Mouse (Mus musculus): ENCODE results near the gene Fbxl21. TPM values are rescaled to one million over a fixed set of nuclear protein-coding genes. Genes with fewer than 3 reads are reported as not detected.

Gene Fbxl21
- polyA plus RNA-seq, 1 experiment, result 0.20 TPM

GRCm38 (mm10) chr13:56575074-56575473 lies 52.8 kb downstream of the Fbxl21 start:
- Histone ChIP-seq H3K4me3 (no peak overlapping the region), H3K27me3 (ENCODE audit: control insufficient read depth, insufficient read depth, insufficient read length) (no peaks in the 10 kb centered on the region), H3K4me2 (ENCODE audit: low read depth) (no peak overlapping the region), H3ac (ENCODE audit: control insufficient read depth, insufficient read length) (no peak overlapping the region), H3K36me3 (ENCODE audit: control insufficient read depth, insufficient read depth) (no peaks in the 10 kb centered on the region), H3K79me2 (ENCODE audit: control insufficient read depth, insufficient read depth) (no peaks in the 10 kb centered on the region)
- TF ChIP-seq POLR2A (IDR thresholded peaks at IDR 0.05; ENCODE audit: insufficient read length, low read depth) (no peak), TCF12 (IDR thresholded peaks at IDR 0.05; ENCODE audit: insufficient read depth, poor library complexity, severe bottlenecking) (no peak), POLR2AphosphoS2 (IDR thresholded peaks at IDR 0.05; ENCODE audit: insufficient read length, low read depth) (no peak), MYOD1 (IDR thresholded peaks at IDR 0.05; ENCODE audit: control insufficient read depth in 1 of 3, insufficient read length in 2 of 3, low read depth in 2 of 3) (no peak), USF1 (IDR thresholded peaks at IDR 0.05; ENCODE audit: low read depth) (no peak), TCF3 (IDR thresholded peaks at IDR 0.05; ENCODE audit: insufficient read length, low read depth) (no peak), MAX (IDR thresholded peaks at IDR 0.05; ENCODE audit: low read depth) (no peak), MYOG (IDR thresholded peaks at IDR 0.05; ENCODE audit: control insufficient read depth in 1 of 3, insufficient read depth in 1 of 3, insufficient read length in 2 of 3, low read depth in 2 of 3) (no peak), E2F4 (IDR thresholded peaks at IDR 0.05; ENCODE audit: insufficient read depth) (no peak), CEBPB (IDR thresholded peaks at IDR 0.05; ENCODE audit: insufficient read depth, poor library complexity, severe bottlenecking) (no peak), REST (IDR thresholded peaks at IDR 0.05; ENCODE audit: insufficient read depth, insufficient read length) (no peak), SRF (IDR thresholded peaks at IDR 0.05; ENCODE audit: control insufficient read depth, insufficient read length, low read depth) (no peak)

- H3K4me3 ChIP-seq, result no peak overlapping the region
- no peak overlapping the region for H3K4me2 ChIP-seq (ENCODE audit: low read depth)
- no peaks in the 10 kb centered on the region for H3K27me3 ChIP-seq (ENCODE audit: control insufficient read depth, insufficient read depth, insufficient read length)
- no peak overlapping the region for H3ac ChIP-seq (ENCODE audit: control insufficient read depth, insufficient read length)
- no peaks in the 10 kb centered on the region for H3K36me3 ChIP-seq (ENCODE audit: control insufficient read depth, insufficient read depth)
- TF ChIP-seq USF1 (IDR thresholded peaks at IDR 0.05; ENCODE audit: low read depth), result no peak
- H3K79me2 ChIP-seq (ENCODE audit: control insufficient read depth, insufficient read depth), result no peaks in the 10 kb centered on the region
Observed at GRCm38 (mm10) chr13:56575701-56576321, 53.5 kb downstream of the Fbxl21 start.

DNA sequence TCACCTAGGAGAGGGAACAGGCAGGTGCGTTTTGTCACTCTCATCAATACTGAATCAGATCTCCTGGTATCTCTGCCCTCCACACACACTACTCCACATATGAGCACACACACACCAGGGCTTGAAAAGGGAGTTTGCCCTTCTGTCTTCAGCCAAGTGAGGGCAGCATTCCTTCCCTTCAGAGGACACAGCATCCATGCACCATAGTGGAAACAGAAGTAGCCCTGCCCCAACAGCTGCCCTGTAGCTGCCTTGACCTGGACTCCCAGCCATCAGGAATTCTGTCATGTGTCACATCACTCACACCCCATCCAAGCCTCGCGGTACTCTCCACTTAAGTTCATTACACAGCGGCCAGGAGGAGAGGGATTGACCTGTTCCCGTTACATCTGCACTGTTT lies 55.8 kb downstream of the Fbxl21 start:
- Histone ChIP-seq H3K79me2 (ENCODE audit: control insufficient read depth, insufficient read depth) (no peaks in the 10 kb centered on the region), H3K4me2 (ENCODE audit: low read depth) (no peak overlapping the region), H3K27me3 (ENCODE audit: control insufficient read depth, insufficient read depth, insufficient read length) (no peaks in the 10 kb centered on the region), H3K4me3 (no peak overlapping the region), H3K36me3 (ENCODE audit: control insufficient read depth, insufficient read depth) (no peaks in the 10 kb centered on the region), H3ac (ENCODE audit: control insufficient read depth, insufficient read length) (no peak overlapping the region)
- TF ChIP-seq MYOG (IDR thresholded peaks at IDR 0.05; ENCODE audit: control insufficient read depth in 1 of 3, insufficient read depth in 1 of 3, insufficient read length in 2 of 3, low read depth in 2 of 3) (peak in 1 of 3 experiments; percentile 25), POLR2AphosphoS2 (IDR thresholded peaks at IDR 0.05; ENCODE audit: insufficient read length, low read depth) (no peak), MYOD1 (IDR thresholded peaks at IDR 0.05; ENCODE audit: control insufficient read depth in 1 of 3, insufficient read length in 2 of 3, low read depth in 2 of 3) (peak in 1 of 3 experiments; percentile 41)

DNA sequence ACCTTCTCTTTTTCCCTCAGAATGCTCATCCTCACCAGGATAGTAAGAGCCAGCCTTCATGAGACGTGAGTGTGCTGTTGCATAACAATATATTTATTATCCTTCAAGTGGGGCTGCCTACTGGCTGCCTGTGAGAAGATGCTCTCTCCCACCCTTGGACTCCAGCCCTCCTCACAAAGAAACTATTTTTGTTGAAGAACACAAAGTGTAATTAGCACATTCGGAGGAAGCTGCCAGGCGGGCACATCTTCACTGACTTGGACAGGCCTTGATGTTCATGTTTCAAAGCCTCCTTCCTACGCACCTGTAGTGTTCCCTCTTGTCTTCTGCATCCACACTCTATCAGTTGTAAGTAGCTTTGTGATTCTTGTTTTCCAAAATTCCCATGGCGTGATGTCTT lies 58.2 kb downstream of the Fbxl21 start:
- no peak overlapping the region for H3K4me2 ChIP-seq (ENCODE audit: low read depth)
- no peak overlapping the region for H3ac ChIP-seq (ENCODE audit: control insufficient read depth, insufficient read length)
- no peaks in the 10 kb centered on the region for H3K79me2 ChIP-seq (ENCODE audit: control insufficient read depth, insufficient read depth)
- no peak overlapping the region for H3K4me3 ChIP-seq
- H3K27me3 ChIP-seq (ENCODE audit: control insufficient read depth, insufficient read depth, insufficient read length), result no peaks in the 10 kb centered on the region
- TF ChIP-seq TCF3 (IDR thresholded peaks at IDR 0.05; ENCODE audit: insufficient read length, low read depth) (no peak), TCF12 (IDR thresholded peaks at IDR 0.05; ENCODE audit: insufficient read depth, poor library complexity, severe bottlenecking) (no peak), E2F4 (IDR thresholded peaks at IDR 0.05; ENCODE audit: insufficient read depth) (no peak), POLR2AphosphoS2 (IDR thresholded peaks at IDR 0.05; ENCODE audit: insufficient read length, low read depth) (no peak), USF1 (IDR thresholded peaks at IDR 0.05; ENCODE audit: low read depth) (no peak), SRF (IDR thresholded peaks at IDR 0.05; ENCODE audit: control insufficient read depth, insufficient read length, low read depth) (no peak), CEBPB (IDR thresholded peaks at IDR 0.05; ENCODE audit: insufficient read depth, poor library complexity, severe bottlenecking) (no peak), MYOG (IDR thresholded peaks at IDR 0.05; ENCODE audit: control insufficient read depth in 1 of 3, insufficient read depth in 1 of 3, insufficient read length in 2 of 3, low read depth in 2 of 3) (no peak), POLR2A (IDR thresholded peaks at IDR 0.05; ENCODE audit: insufficient read length, low read depth) (no peak), REST (IDR thresholded peaks at IDR 0.05; ENCODE audit: insufficient read depth, insufficient read length) (no peak), MAX (IDR thresholded peaks at IDR 0.05; ENCODE audit: low read depth) (no peak), MYOD1 (IDR thresholded peaks at IDR 0.05; ENCODE audit: control insufficient read depth in 1 of 3, insufficient read length in 2 of 3, low read depth in 2 of 3) (no peak)
- H3K36me3 ChIP-seq (ENCODE audit: control insufficient read depth, insufficient read depth), result no peaks in the 10 kb centered on the region

DNA sequence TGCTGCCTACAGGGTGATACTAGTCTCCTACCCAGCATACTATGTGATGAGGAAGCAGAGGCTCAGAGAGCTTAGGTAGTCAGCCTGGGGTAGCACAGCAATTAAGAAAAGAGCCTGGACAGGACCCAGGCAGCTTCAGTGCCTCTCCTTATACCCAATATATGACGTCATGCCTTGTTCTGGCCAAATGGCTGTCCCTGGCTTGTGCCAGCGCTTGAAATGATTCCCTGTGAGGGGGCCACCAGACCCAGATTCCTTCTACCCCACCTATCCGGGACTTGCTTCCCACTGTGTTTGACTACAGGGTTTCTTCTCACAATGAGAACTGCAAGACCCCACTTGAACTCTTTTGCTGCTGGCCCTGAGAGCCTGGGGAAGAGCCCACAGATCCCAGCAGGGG lies 59.2 kb downstream of the Fbxl21 start:
- no peaks in the 10 kb centered on the region for H3K36me3 ChIP-seq (ENCODE audit: control insufficient read depth, insufficient read depth)
- H3K79me2 ChIP-seq (ENCODE audit: control insufficient read depth, insufficient read depth), result no peaks in the 10 kb centered on the region
- no peak overlapping the region for H3ac ChIP-seq (ENCODE audit: control insufficient read depth, insufficient read length)
- TF ChIP-seq USF1 (IDR thresholded peaks at IDR 0.05; ENCODE audit: low read depth), result no peak
- TF ChIP-seq POLR2A (IDR thresholded peaks at IDR 0.05; ENCODE audit: insufficient read length, low read depth), result no peak
- no peak for TF ChIP-seq E2F4 (IDR thresholded peaks at IDR 0.05; ENCODE audit: insufficient read depth)
- no peak for TF ChIP-seq POLR2AphosphoS2 (IDR thresholded peaks at IDR 0.05; ENCODE audit: insufficient read length, low read depth)
- no peak for TF ChIP-seq MAX (IDR thresholded peaks at IDR 0.05; ENCODE audit: low read depth)
- no peak for TF ChIP-seq REST (IDR thresholded peaks at IDR 0.05; ENCODE audit: insufficient read depth, insufficient read length)
- no peak for TF ChIP-seq CEBPB (IDR thresholded peaks at IDR 0.05; ENCODE audit: insufficient read depth, poor library complexity, severe bottlenecking)
- TF ChIP-seq SRF (IDR thresholded peaks at IDR 0.05; ENCODE audit: control insufficient read depth, insufficient read length, low read depth), result no peak
- no peak for TF ChIP-seq MYOD1 (IDR thresholded peaks at IDR 0.05; ENCODE audit: control insufficient read depth in 1 of 3, insufficient read length in 2 of 3, low read depth in 2 of 3)
- TF ChIP-seq TCF3 (IDR thresholded peaks at IDR 0.05; ENCODE audit: insufficient read length, low read depth), result no peak
- TF ChIP-seq TCF12 (IDR thresholded peaks at IDR 0.05; ENCODE audit: insufficient read depth, poor library complexity, severe bottlenecking), result no peak
- peak overlapping the region; percentile 56 for H3K4me2 ChIP-seq (ENCODE audit: low read depth)
- no peaks in the 10 kb centered on the region for H3K27me3 ChIP-seq (ENCODE audit: control insufficient read depth, insufficient read depth, insufficient read length)
- H3K4me3 ChIP-seq, result no peak overlapping the region

Data from myocyte (in vitro differentiated cells).